Mouse (Mus musculus): Measurements from ENCODE around the gene Pdlim7.
A peak's percentile ranks its signal among the peaks of the same experiment; 100 is the strongest.

The Pdlim7 gene

DNA sequence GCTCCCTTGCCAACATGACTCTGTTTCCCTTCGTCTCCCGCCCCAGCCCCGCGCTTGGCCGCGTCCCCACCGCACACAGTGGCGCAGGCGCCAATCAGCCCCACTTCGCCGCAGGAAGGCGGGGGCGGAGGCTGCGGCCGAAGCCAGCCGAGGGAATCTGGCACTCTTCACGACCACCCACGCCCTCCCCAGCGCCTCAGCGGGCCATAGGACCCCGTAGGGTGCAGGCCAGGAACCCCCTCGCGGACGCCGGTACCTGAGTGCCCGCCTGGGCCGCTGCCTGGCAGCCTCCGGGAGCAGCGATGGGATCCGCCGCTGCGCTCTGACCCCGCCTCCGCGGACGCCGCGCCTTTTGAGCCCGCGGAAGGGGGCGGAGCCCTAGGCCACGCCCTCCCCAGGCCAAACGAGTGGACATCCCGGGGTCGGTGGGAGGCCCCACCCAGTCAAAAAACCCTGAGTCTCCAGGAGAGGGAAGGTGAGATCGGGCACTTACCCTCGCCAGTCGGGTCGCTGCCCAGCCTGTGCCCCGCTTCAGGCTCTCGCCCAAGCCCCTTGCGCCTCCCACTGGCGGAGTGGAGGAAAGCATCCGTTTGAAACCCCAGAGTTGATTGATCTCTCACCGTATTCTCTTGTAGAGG is at the start of gene Pdlim7:
Pdlim7 (minus strand) TSS at position 566 of the 638 bp plus-strand sequence.
- DNase-seq (ENCODE audit: low spot score in 2 of 2) = peak; percentile 82 to 85

DNA sequence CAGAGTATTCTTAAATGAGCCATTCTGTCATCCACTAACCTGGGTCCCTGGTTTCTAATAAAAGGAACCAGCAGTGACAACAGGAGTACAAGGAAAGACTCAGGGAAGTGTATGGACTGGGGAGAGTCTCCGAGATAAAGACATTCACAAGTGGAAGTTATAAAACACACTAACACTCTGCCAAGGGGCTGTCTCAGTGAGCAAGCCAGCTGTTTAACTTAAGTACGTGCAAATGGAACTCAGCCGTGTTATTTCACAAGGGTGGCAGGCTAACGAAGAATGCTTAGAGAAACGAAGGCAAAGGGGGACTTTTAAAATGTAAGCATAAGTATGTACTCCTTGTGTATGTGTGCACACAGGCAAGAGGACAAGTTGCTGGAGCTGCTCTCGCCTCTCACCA is 44.0 kb upstream of the Pdlim7 start:
- no peak for DNase-seq (ENCODE audit: low spot score in 2 of 2)

DNA sequence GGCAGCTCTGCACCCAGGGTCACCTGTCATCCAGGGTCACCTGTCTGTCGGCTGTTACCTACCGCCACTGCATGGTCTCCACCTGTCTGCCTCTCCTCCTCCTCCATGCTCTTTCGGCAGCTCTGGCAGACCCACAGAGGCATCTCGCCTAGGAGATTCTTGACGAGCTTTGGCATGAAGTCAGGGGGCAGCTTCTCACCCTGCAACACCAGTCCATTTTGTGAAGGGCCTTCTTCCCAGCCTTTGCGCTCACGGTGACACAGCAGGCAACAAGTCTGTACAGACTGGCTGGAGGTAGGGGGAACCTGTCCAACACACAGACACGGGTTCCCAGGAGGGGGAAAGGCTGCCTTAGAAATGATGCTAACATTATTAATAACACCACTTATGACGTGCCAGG is 42.4 kb upstream of the Pdlim7 start:
- DNase-seq (ENCODE audit: low spot score in 2 of 2) = no peak

DNA sequence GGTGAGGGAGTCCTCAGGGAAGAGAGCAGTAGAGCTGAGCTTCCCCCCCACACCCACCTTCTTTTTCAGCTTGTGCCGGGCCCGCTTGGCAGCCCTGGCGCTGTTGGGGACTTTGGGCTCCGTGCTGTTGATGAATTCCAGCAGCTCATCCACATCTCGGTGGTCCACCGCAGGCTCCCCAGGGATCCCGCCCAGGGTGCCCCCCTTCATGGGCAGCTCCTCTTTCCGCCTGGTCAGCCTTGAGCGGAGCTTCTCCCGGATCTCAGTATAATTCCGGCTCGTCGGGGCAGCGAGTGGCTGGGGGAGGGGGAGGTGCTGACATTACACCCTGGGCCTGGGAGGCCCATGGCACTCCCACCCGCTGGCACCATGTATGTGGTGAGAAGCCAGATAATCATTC is 35.6 kb upstream of the Pdlim7 start:
- DNase-seq (ENCODE audit: low spot score in 2 of 2) = no peak

DNA sequence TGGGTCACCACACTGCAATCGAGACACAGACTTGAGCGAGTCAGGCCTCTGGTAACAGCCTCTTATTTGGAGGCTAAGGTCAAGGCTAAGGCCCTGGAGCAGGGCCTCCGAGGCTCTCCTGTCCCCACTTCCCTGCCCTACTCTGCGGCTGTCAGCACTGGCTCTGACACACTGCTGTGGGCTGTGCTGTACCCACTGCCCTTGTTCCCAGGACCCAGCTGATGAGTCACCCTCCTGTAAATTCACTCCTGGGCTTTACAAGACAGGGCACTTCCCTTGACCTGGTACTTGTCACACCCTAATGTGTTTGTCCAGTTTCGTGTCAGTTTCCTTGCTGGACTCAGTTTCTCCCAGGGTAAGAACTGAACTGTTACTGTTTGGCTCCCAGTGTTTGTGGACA is 35.0 kb upstream of the Pdlim7 start:
- DNase-seq (ENCODE audit: low spot score in 2 of 2) = no peak

DNA sequence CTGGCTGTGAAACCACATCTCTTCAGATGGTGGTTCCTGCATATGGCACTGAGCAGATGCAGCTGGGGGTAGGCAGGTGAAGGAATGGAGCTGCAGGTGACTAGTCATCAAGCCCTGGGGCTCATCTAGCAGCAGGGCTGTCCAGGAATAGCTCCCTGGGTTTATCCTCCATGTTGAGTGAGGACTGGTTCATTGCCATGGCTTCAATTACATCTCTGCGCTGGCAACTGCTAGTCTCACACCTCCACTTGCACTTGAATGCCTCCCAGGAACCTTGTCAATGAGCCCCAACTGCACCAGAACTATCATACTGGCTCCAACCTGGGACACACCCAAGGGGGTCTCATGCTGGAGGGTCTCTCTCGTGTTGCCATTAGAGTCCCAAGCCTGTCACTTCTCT is 34.4 kb upstream of the Pdlim7 start:
- DNase-seq (ENCODE audit: low spot score in 2 of 2) = no peak

DNA sequence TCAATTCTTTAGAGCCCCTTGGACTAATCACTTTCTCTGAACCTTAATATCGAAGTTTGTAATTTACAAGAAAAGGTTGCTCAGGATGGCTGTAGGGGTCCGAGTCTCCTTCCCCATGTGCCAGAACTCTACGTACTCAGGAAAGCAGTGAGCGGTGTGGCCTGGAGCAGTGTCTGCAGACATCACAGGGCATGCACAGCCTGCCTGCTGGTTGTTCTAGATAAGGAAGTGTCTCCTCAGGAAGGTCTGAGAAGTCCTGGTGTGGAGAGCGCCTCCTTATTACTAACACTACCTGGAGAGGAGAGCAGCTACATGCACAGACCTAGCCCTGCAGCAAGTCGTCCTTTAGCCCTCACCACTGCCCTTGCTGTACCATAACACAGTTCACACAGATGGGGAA is 31.3 kb upstream of the Pdlim7 start:
- no peak for DNase-seq (ENCODE audit: low spot score in 2 of 2)

DNA sequence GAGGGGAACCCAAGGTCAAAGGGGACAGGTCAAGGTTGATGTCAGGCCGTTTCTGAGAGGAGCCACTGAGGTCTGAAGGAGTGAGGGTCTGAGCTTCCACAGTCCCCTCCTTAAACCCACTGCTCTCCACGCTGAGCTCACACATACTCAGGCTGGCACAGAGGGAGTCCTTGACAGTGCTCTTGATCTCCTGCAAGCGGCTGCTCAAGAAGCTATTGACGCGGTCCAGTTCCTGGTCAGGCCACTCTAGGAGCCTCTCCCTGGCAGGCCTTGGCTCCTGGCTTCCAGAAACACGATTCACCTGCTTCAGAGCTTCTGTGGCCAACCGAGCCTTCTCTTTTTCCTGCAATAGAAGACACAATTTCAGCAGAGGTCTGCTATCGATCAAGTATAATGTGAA is 30.0 kb upstream of the Pdlim7 start:
- DNase-seq (ENCODE audit: low spot score in 2 of 2) = no peak

DNA sequence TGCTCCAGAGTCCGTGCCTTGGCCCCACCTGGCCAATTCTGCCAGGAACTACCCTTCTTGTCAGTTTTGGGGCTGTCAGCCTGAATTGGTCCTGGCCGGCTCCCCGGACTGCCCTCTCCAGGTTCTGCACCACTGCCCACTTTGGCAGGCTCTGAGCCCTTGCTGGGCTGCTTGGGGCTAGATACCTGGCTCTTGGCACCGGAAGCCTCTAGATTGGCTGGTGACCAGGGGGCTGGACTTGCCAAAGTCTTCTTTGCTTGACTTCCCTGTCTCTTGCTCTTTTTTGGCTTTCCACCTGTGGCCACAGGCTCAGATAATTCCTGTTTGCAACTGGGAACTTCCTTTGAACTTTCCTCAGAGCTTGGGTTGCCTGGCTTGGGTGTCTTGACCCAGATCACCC is 29.4 kb upstream of the Pdlim7 start:
- DNase-seq (ENCODE audit: low spot score in 2 of 2) = no peak

DNA sequence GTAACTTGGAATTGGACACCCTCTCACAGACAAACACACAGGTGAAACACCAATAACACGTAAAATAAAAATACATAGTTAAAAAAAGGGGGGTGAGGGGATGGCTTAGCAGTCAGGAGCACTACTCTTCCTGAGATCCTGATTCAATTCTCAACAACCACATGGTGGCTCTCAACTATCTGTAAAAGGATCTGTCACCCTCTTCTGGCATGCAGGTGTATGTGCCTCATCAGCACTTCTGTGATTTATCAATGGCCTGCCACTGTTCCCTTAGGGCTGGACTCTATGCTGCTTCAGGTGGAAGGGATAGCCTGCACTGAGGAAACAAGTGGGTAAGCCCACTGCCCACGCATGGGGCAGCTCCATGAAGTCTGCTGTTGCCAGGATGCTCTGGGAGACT is 27.5 kb upstream of the Pdlim7 start:
- DNase-seq (ENCODE audit: low spot score in 2 of 2) = peak in 1 of 2 experiments; percentile 26

DNA sequence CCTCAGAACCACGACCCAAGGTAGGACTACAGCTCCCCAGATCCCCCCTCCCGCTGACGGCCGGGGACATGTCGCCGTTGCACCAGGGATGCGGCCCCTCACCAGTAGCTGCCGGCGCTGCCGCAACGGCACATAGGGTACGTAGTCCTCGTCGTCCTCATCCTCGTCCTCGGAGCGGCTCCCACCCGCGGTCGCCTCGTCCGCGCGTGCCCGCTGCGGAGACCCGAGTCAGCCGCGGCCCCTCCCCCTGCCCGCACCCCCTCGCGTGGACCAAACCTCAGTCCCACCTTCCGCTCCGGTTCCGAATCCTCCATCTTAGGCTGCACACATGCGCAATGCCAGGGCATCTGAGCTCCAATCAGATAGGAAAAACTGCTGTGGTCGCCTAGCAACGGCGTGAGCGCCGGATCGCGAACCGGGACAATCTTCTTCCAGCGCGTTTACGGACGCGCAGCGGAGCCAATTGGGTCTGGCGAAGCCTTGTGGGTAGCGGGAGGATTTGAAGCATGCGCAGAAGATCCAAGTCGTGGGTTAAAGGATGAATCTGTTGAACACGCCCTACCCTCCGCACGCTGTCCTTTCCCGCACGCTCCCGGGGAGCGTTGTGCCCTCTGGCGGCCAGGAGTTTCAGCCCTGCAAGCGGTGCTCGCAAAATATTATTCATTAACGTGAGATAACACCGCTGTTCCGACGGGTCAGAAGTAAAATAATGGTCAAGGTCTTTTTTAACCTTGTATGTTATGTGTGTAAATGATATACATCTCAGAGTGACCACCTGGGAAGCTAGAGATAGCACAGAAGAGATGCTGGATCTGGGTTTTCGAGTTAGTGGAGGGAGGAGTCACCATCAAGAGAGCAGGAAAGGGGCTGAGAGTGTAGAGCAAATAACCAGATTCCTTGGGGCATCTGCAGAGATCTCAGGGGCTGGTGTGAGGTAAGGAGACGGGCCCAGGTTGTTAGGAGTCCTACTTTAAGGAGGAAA is 23.0 kb upstream of the Pdlim7 start, which contains the start of gene Ddx41:
Ddx41 (minus strand) TSS at position 465 of the 982 bp plus-strand sequence.
- DNase-seq (ENCODE audit: low spot score in 2 of 2) = peak; percentile 99 to 100

DNA sequence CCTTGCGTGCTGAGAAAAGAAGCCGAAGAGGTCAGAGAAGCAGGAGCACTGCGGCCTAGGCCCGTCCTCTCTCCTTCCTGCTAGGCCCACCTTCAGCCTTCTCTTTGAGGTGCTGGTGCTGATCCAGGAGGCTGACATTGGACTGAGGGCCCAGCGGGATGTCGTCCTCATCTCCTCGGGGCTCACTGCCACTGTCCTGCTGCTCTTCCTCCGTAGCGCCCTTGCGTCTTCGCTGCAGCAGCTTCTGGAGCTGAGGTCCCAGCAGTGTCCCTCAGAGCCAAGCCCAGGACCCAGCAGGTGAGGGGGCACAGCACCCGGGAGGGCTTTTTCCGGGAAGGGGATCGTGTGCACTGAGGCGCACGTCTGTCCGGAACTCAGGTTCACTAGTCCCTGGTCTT is 22.3 kb upstream of the Pdlim7 start:
- DNase-seq (ENCODE audit: low spot score in 2 of 2) = peak in 1 of 2 experiments; percentile 17

DNA sequence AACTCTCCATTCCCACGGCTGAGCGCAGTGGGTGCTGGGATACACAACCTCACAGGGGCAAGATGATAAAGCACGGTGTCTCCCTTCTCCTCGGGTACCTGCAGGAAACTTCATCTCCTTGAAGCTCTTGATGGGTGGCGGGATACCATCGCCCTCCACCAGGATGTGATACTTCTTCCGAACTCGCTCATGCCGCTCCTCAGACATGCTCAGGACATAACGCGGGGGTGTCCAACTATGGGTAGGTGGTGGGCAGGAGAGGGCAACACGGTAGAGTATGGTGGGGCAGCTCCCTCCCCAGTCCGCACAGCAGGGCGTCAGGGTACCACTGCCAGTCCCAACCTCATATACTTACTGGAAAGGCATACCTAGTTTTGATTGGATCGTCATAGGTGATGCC is 21.7 kb upstream of the Pdlim7 start:
- DNase-seq (ENCODE audit: low spot score in 2 of 2) = no peak

DNA sequence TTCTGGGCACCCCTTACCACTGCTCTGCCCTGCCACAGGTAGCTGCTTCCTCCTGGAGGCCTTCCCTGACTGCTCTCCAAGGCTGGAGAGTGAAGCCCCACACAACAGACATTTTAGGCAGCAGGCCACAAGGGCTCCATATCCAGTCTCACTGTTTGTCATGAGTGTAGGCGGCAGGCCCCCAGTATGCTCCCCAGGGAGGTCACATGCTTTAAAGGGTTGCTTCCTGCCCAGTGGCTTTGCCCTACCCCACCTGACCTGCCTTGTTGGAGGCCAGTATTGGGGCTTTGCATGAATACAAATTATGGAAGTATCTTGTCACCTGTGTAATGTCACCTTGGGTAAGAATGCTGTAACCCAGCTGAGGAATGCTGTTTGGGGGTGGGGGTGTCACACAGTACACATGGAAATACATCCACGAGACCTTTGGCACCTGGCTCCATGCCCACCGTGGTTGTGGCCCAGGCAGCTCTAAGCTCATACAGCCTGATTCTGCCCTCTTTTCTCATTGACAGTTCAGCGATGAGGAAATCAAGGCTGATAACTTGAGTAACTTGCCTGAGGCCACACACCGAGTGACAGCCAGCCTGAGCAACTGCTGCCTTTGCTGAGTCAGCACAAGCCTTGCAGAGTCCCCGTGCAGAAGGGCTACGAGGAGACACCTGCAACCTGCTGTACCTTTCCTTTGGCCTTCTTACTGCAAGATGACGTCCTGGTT is 15.9 kb upstream of the Pdlim7 start, which contains the start of gene Dok3:
Dok3 (minus strand) TSS at position 99 of the 718 bp plus-strand sequence.
- DNase-seq (ENCODE audit: low spot score in 2 of 2) = no peak

DNA sequence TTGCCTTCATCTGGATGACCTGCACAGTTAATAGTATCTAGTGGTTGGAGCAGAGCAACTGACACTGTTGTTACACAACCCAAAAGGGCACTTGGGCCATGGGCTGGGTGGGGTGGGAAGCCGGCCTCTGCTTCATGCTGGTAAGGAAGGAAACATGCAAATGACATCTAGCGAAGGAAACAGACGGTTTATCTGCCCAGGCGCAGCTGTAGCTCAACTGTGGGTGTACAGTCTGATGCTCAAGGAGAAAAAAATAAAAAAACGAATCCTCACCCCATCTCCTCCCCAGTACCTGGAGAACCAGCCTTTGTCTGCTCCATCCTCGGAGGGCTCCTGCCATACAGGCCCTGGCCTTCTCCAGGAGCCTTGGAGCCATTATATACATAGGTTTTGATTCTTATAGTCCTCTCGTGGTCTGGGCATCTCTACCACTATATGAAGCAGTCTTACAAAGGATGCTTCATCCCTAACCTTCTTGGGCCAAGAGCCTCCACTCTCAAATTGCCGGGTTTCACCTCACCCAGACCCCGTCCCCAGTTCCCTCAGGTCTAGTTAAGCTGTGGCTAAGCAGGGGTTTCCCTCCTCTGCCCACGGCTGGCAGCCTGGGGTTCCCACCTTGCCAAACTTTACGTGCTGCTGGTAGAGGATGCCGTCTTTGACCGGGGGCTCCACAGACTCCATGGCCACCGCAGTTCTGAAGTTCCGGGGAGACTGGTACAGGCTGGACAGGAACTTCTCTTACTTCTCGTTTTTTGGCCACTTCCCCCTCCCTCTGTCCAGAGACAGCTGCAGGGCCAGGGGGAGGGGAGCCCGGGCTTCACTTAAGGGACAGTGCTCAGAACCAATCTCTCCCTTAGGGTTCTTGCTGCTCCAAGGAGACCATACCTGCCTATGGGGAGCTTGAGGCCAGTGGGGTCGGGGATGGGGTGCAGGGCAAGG is 14.6 kb upstream of the Pdlim7 start:
- no peak for DNase-seq (ENCODE audit: low spot score in 2 of 2)

DNA sequence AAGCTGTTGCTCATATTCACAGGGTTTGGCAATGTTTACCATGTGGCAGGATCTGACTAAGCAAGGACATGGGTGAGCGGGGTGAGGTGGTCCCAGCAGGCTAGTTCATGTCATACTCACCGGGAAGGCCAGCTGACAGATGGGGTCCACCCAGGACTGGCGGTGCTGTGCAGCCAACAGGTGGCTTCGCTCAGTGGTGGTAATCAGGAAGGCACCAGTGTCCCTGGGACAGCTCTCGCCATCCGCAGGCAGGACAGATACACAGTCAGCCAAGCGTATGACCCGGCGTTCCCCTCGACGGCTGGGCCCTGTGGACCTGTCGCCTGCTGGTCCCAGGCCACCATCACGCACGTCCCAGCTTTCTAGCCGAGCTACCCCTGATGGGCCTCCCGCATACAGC is 13.7 kb upstream of the Pdlim7 start:
- no peak for DNase-seq (ENCODE audit: low spot score in 2 of 2)

DNA sequence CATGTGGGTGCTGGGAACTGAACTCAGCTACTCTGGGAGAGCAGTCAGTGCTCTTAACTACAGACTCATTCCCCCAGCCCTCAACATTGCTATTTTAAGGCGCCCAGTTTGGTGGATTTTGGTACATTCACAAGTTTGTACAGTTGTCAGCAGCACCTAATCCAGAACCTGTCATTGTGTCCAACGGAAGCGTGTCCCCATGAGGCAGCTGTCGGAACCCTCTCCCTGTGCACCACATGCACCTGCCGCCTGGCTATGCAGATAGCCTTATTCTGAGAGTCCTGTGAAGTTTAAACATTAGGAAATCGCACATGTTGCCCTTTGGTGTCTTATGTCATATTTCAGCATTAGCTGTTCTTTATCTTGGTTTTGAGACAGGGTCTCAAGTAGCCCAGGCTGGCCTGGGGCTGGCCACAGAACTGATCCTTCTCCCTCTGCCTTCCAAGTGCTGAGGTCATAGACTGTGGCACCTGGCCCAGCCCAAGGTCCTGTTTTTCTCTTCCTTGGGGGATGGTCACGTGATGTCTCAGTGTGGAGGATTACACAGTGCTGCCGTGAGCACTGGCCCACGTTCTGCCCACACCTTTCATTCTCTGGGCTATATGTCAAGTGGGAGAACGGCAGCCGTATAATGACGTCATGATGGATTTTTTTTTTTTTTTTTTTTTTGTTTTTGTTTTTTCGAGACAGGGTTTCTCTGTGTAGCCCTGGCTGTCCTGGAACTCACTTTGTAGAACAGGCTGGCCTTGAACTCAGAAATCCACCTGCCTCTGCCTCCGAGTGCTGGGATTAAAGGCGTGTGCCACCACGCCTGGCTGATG is 12.5 kb upstream of the Pdlim7 start:
- DNase-seq (ENCODE audit: low spot score in 2 of 2) = no peak

DNA sequence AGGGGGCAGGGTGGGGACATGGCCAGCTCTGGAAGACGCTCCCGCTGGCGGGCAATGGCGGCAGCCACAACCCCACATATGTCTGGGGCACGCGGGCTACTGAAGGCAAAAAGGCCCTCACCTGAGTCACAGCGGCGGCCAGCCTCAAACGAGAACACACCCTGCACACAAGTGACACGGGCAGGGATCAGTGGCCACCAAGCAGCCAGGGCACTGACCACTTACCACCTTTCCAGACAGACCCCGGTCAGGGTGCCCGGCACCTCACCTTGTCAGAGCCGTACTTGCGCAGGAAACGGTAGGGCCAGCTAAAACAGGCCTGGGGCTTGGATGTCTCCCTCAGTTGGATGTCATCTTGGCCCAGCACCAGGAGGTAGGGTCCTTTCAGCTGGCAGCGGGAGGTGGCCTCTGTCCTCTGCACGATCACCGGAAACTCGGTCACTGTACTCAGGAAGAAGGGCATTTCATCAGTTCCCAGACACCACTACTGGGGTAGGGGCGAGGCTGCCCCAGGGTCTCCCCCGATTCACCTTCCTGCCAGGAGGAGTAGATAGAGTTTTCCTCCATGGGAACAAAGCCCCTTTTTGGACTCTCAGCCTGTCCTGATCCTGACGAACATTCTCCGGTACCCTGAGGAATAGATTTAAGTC is 10.6 kb upstream of the Pdlim7 start:
- no peak for DNase-seq (ENCODE audit: low spot score in 2 of 2)

DNA sequence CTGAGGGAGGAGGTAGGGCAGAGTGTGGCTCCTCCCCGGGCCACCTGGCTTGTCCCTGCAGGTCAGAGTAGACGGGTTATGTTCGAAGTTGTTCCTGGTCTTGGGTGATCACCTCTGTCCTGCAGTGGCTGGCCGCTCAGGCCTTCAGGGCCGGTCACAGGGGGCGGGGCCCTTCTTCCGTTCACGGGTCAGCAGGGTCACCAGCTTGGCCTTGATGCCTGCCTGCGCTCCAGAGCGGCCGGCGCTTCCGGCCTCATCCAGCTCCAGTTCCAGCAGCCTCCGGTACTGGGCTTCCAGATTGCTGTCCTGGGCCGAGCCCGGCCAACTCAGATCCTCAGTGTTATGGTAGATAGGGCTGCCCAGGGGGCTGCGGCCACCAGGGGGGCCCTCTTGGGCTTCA is 9.8 kb upstream of the Pdlim7 start:
- no peak for DNase-seq (ENCODE audit: low spot score in 2 of 2)

DNA sequence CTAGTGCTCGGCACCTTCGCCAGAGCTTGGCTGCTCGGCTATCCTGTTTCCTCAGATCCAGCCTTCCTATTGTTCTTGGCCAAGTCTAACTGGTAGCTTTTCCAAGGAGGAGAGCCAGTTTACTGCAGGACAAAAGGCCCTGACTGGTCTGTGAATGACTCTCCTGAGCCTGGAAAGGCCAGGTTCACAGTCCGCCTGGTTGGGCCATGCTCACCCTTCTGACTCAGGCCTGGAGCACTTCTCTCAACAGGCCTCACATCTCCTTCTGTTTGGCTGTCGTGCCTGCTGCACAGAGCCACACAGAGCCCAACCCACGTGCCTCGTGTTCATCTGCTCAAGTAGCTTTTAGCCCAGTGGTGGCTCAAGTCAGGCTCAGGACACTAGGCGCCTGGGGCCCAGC is 9.3 kb upstream of the Pdlim7 start:
- DNase-seq (ENCODE audit: low spot score in 2 of 2) = no peak

Measured in cerebellum, postnatal 4 days (tissue).